Mouse (Mus musculus): ENCODE measurements at regions not wholly inside any gene's neighbourhood (a gene's known extent, or its start where the extent isn't known, plus 50 kb on each side); places are given as distances from the start of the nearest gene placed in this dataset.
"Not testable (repeated sequence)": the region's sequence is repeated elsewhere in the genome, so short reads cannot be mapped to it uniquely, and the experiment has no call there.

DNA sequence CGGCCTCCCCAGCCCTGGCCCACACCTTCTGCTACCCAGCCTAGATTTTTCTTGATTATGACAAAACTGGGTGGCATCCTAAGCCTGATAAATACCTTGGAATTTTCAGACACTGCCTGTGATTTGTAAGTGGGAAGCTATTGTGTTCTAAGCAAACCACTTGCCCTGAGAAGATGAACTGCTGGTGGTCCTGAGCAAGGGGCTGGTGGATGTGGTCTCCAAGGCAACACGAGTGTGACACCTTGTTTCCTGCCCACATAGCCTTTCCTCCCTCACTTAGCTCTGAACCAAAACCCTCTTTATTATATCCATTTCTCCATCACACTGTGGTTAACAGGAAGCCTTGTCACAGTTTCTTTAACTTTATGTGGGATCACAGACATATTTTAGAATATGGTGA lies 105.4 kb upstream of the Slc1a3 start:
- H3K9ac ChIP-seq (ENCODE audit: low read depth, low read length) = no peak overlapping the region
- H3K4me2 ChIP-seq (replicated peaks; ENCODE audit: low read depth, low read length) = no peak overlapping the region
- 0 out of 2 replicates have a peak, but pooled peaks cover 3% of the 10 kb centered on the region for H3K4me1 ChIP-seq (ENCODE audit: control insufficient read depth, insufficient read depth, low read length)
- H3K4me3 ChIP-seq (ENCODE audit: low read length) = no peak overlapping the region
- no peaks in the 10 kb centered on the region for H3K27me3 ChIP-seq (ENCODE audit: control insufficient read depth, insufficient read depth, low read length)
- H3K36me3 ChIP-seq (ENCODE audit: control insufficient read depth, insufficient read depth, low read length) = no peaks in the 10 kb centered on the region
- ATAC-seq (ENCODE audit: low FRiP score, low TSS enrichment) = no peak
- WGBS = 83% methylated on average over 2 of the region's 2 CpGs
- H3K9me3 ChIP-seq (ENCODE audit: control insufficient read depth, low read length) = no peaks in the 10 kb centered on the region
- no peak overlapping the region for H3K27ac ChIP-seq (ENCODE audit: low read depth, low read length)

GRCm38 (mm10) chr15:8815277-8815676 lies 104.7 kb upstream of the Slc1a3 start:
- Histone ChIP-seq H3K27me3 (ENCODE audit: control insufficient read depth, insufficient read depth, low read length) (no peaks in the 10 kb centered on the region), H3K36me3 (ENCODE audit: control insufficient read depth, insufficient read depth, low read length) (no peaks in the 10 kb centered on the region), H3K4me2 (replicated peaks; ENCODE audit: low read depth, low read length) (no peak overlapping the region), H3K4me1 (ENCODE audit: control insufficient read depth, insufficient read depth, low read length) (0 out of 2 replicates have a peak, but pooled peaks cover 3% of the 10 kb centered on the region), H3K4me3 (ENCODE audit: low read length) (no peak overlapping the region), H3K27ac (ENCODE audit: low read depth, low read length) (no peak overlapping the region), H3K9ac (ENCODE audit: low read depth, low read length) (no peak overlapping the region), H3K9me3 (ENCODE audit: control insufficient read depth, low read length) (no peaks in the 10 kb centered on the region)
- 76% methylated on average over 6 of the region's 6 CpGs for WGBS
- ATAC-seq (ENCODE audit: low FRiP score, low TSS enrichment) = no peak

DNA sequence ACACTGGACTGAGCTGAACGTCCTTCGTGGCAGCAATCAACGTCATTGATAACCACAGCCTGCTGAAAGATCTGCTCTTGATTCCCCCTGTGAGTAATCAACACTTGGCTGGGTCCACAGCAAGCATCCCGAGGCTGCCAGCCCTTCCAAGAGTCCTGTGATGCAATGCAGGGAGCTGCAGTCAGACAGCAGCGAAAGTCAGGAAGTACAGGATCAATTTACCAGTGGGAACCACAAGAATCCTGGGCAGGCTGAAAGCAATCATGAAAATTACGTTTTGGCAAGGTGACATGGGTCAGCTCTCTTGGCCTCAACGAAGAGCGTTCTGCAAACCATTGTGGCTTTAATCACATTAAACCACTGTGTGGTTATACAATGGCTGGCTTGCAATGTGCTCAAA lies 95.8 kb upstream of the Slc1a3 start:
- H3K4me2 ChIP-seq (replicated peaks; ENCODE audit: low read depth, low read length) = no peak overlapping the region
- no peak overlapping the region for H3K9ac ChIP-seq (ENCODE audit: low read depth, low read length)
- 46% methylated on average over 8 of the region's 8 CpGs for WGBS
- H3K27ac ChIP-seq (ENCODE audit: low read depth, low read length) = no peak overlapping the region
- no peak for ATAC-seq (ENCODE audit: low FRiP score, low TSS enrichment)
- no peaks in the 10 kb centered on the region for H3K9me3 ChIP-seq (ENCODE audit: control insufficient read depth, low read length)
- no peak overlapping the region for H3K4me3 ChIP-seq (ENCODE audit: low read length)
- no peaks in the 10 kb centered on the region for H3K36me3 ChIP-seq (ENCODE audit: control insufficient read depth, insufficient read depth, low read length)
- H3K27me3 ChIP-seq (ENCODE audit: control insufficient read depth, insufficient read depth, low read length) = no peaks in the 10 kb centered on the region
- H3K4me1 ChIP-seq (ENCODE audit: control insufficient read depth, insufficient read depth, low read length) = 0 out of 2 replicates have a peak, but pooled peaks cover 2% of the 10 kb centered on the region

DNA sequence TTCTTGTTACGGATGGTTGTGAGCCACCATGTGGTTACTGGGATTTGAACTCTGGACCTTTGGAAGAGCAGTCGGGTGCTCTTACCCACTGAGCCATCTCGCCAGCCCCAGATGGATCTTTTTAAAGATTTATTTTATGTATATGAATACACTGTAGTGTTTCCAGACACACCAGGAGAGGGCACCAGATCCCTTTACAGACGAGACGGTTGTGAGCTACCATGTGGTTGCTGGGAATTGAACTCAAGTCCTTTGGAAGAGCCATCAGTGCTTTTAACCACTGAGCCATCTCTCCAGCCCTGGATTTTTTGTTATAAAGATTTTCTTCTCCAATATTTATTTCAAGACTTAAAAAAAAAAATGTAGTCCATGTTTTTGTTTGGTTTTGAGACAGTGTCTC lies 95.0 kb upstream of the Slc1a3 start:
- H3K4me1 ChIP-seq (ENCODE audit: control insufficient read depth, insufficient read depth, low read length) = not testable (repeated sequence)

DNA sequence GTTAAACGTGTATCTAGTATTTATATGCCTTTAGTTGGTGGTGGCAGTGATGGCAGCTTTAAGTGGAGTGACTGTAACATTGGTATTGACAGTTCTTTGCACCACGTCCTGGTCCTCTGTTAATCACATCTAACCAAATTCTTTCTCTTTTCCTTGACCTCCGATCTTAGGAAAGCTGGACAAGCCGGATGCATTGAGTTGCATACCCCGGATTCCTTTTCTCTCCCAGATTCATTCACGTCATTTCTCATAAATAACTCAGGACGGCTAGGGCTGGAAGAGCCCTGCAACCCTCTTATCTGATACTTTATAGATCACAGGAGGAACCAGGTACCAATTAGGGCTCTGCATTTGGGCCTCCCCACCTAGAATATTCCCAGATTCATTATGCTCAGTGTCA lies 91.5 kb upstream of the Slc1a3 start:
- Histone ChIP-seq H3K9me3 (ENCODE audit: control insufficient read depth, low read length) (no peaks in the 10 kb centered on the region), H3K27me3 (ENCODE audit: control insufficient read depth, insufficient read depth, low read length) (no peaks in the 10 kb centered on the region), H3K4me2 (replicated peaks; ENCODE audit: low read depth, low read length) (no peak overlapping the region), H3K4me3 (ENCODE audit: low read length) (no peak overlapping the region), H3K36me3 (ENCODE audit: control insufficient read depth, insufficient read depth, low read length) (no peaks in the 10 kb centered on the region), H3K27ac (ENCODE audit: low read depth, low read length) (no peak overlapping the region), H3K4me1 (ENCODE audit: control insufficient read depth, insufficient read depth, low read length) (0 out of 2 replicates have a peak, but pooled peaks cover 2% of the 10 kb centered on the region), H3K9ac (ENCODE audit: low read depth, low read length) (no peak overlapping the region)
- 43% methylated on average over 7 of the region's 7 CpGs for WGBS
- no peak for ATAC-seq (ENCODE audit: low FRiP score, low TSS enrichment)

More for the DNA sequence above, 95.0 kb upstream of the Slc1a3 start:
- H3K4me3 ChIP-seq (ENCODE audit: low read length); H3K9ac ChIP-seq (ENCODE audit: low read depth, low read length); H3K36me3 ChIP-seq (ENCODE audit: control insufficient read depth, insufficient read depth, low read length); H3K9me3 ChIP-seq (ENCODE audit: control insufficient read depth, low read length); H3K27me3 ChIP-seq (ENCODE audit: control insufficient read depth, insufficient read depth, low read length); ATAC-seq (ENCODE audit: low FRiP score, low TSS enrichment); H3K27ac ChIP-seq (ENCODE audit: low read depth, low read length); H3K4me2 ChIP-seq (replicated peaks; ENCODE audit: low read depth, low read length): not testable (repeated sequence)
- WGBS = 95% methylated on average over 4 of the region's 5 CpGs

DNA sequence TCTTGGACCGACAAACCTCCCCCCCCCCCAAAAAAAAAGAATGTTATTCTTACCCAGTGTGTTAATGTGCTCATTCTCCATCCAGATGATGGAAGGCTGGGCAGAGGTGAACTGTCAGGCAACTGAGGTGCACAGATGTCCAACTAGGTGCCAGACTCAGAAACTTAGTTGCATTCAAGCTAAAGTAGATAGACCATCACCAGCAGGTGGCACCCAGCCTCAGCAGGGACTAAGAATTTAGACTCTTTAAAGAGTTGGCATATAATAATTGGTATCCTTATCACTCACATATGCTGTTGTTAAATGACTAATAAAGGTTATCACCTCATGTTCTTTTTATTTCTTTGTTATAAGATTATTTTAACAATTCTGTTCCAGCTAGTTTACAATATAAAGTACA lies 86.5 kb upstream of the Slc1a3 start:
- no peaks in the 10 kb centered on the region for H3K27me3 ChIP-seq (ENCODE audit: control insufficient read depth, insufficient read depth, low read length)
- H3K36me3 ChIP-seq (ENCODE audit: control insufficient read depth, insufficient read depth, low read length) = no peaks in the 10 kb centered on the region
- ATAC-seq (ENCODE audit: low FRiP score, low TSS enrichment) = no peak
- H3K9ac ChIP-seq (ENCODE audit: low read depth, low read length) = no peak overlapping the region
- H3K4me2 ChIP-seq (replicated peaks; ENCODE audit: low read depth, low read length) = no peak overlapping the region
- WGBS = 96% methylated on average over 1 of the region's 1 CpGs
- 0 out of 2 replicates have a peak, but pooled peaks cover 2% of the 10 kb centered on the region for H3K4me1 ChIP-seq (ENCODE audit: control insufficient read depth, insufficient read depth, low read length)
- no peak overlapping the region for H3K27ac ChIP-seq (ENCODE audit: low read depth, low read length)
- H3K9me3 ChIP-seq (ENCODE audit: control insufficient read depth, low read length) = no peaks in the 10 kb centered on the region
- H3K4me3 ChIP-seq (ENCODE audit: low read length) = no peak overlapping the region

- whole genome bisulfite sequencing = 87% methylated on average over 2 of the region's 2 CpGs
- H3K4me2 ChIP-seq (replicated peaks; ENCODE audit: low read depth, low read length) = no peak overlapping the region
- H3K27me3 ChIP-seq (ENCODE audit: control insufficient read depth, insufficient read depth, low read length) = no peaks in the 10 kb centered on the region
- no peaks in the 10 kb centered on the region for H3K4me1 ChIP-seq (ENCODE audit: control insufficient read depth, insufficient read depth, low read length)
- no peak for ATAC-seq (ENCODE audit: low FRiP score, low TSS enrichment)
- no peak overlapping the region for H3K9ac ChIP-seq (ENCODE audit: low read depth, low read length)
- H3K9me3 ChIP-seq (ENCODE audit: control insufficient read depth, low read length) = no peaks in the 10 kb centered on the region
- H3K27ac ChIP-seq (ENCODE audit: low read depth, low read length) = no peak overlapping the region
- H3K4me3 ChIP-seq (ENCODE audit: low read length) = no peak overlapping the region
- H3K36me3 ChIP-seq (ENCODE audit: control insufficient read depth, insufficient read depth, low read length) = no peaks in the 10 kb centered on the region
Observed at GRCm38 (mm10) chr15:8792106-8792505, 81.5 kb upstream of the Slc1a3 start.

DNA sequence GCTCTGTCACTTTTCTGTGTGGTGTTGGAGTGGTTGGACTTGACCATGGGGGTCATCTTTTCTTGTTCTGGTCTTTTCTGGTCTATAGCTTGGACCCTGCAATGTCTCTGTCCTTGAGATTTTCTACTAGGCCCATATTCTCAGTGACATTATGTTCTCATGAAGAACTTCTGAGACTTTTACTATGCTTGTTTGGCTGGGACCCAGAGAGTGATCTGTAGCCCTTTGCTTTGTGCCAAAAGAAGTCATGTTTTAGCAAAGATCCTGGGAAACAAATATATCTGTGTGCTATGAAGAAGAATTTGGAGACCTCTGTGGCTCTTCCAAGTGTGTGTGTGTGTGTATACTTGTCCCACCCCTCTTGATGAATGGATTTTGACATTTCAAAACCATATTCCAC lies 79.4 kb upstream of the Slc1a3 start:
- Histone ChIP-seq H3K4me2 (replicated peaks; ENCODE audit: low read depth, low read length) (no peak overlapping the region), H3K4me1 (ENCODE audit: control insufficient read depth, insufficient read depth, low read length) (no peaks in the 10 kb centered on the region), H3K9ac (ENCODE audit: low read depth, low read length) (no peak overlapping the region), H3K36me3 (ENCODE audit: control insufficient read depth, insufficient read depth, low read length) (no peaks in the 10 kb centered on the region), H3K27me3 (ENCODE audit: control insufficient read depth, insufficient read depth, low read length) (no peaks in the 10 kb centered on the region), H3K4me3 (ENCODE audit: low read length) (no peak overlapping the region), H3K27ac (ENCODE audit: low read depth, low read length) (no peak overlapping the region), H3K9me3 (ENCODE audit: control insufficient read depth, low read length) (no peaks in the 10 kb centered on the region)
- no peak for ATAC-seq (ENCODE audit: low FRiP score, low TSS enrichment)

DNA sequence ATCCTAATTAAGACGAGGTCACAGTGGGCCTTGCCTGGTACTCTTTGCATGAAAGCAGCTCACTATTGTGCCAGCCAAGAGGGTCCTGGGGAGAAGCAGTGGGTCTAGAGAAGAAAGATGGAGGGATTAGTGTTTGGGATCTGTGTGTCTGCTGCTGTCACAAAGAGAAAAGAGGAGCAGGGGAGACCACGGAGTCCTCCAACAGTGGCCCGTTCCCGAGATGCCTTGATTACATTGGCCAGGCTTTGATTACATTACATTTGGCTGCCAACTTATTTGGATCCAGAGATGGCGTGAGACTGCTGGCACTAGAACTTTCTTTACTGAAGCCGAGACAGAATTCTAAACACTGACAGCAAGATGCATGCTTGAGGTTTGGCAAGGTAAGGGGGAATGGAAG lies 78.4 kb upstream of the Slc1a3 start:
- H3K4me3 ChIP-seq (ENCODE audit: low read length) = no peak overlapping the region
- no peak overlapping the region for H3K9ac ChIP-seq (ENCODE audit: low read depth, low read length)
- H3K27ac ChIP-seq (ENCODE audit: low read depth, low read length) = no peak overlapping the region
- 89% methylated on average over 6 of the region's 6 CpGs for WGBS
- no peaks in the 10 kb centered on the region for H3K36me3 ChIP-seq (ENCODE audit: control insufficient read depth, insufficient read depth, low read length)
- no peak for ATAC-seq (ENCODE audit: low FRiP score, low TSS enrichment)
- H3K4me1 ChIP-seq (ENCODE audit: control insufficient read depth, insufficient read depth, low read length) = no peaks in the 10 kb centered on the region
- H3K4me2 ChIP-seq (replicated peaks; ENCODE audit: low read depth, low read length) = no peak overlapping the region
- no peaks in the 10 kb centered on the region for H3K9me3 ChIP-seq (ENCODE audit: control insufficient read depth, low read length)
- no peaks in the 10 kb centered on the region for H3K27me3 ChIP-seq (ENCODE audit: control insufficient read depth, insufficient read depth, low read length)

GRCm38 (mm10) chr15:8785537-8785936 lies 75.0 kb upstream of the Slc1a3 start:
- Histone ChIP-seq H3K4me1 (ENCODE audit: control insufficient read depth, insufficient read depth, low read length) (0 out of 2 replicates have a peak, but pooled peaks cover under 1% of the 10 kb centered on the region), H3K27ac (ENCODE audit: low read depth, low read length) (no peak overlapping the region), H3K9ac (ENCODE audit: low read depth, low read length) (no peak overlapping the region), H3K4me2 (replicated peaks; ENCODE audit: low read depth, low read length) (no peak overlapping the region), H3K9me3 (ENCODE audit: control insufficient read depth, low read length) (no peaks in the 10 kb centered on the region), H3K27me3 (ENCODE audit: control insufficient read depth, insufficient read depth, low read length) (no peaks in the 10 kb centered on the region), H3K36me3 (ENCODE audit: control insufficient read depth, insufficient read depth, low read length) (no peaks in the 10 kb centered on the region), H3K4me3 (ENCODE audit: low read length) (no peak overlapping the region)
- no peak for ATAC-seq (ENCODE audit: low FRiP score, low TSS enrichment)
- 79% methylated on average over 6 of the region's 6 CpGs for WGBS
